Mouse (Mus musculus): ENCODE data around the gene Arfgef3. TPM values are rescaled to one million over a fixed set of nuclear protein-coding genes. Genes with fewer than 3 reads are reported as not detected.
"Not testable (repeated sequence)": the region's sequence is repeated elsewhere in the genome, so short reads cannot be mapped to it uniquely, and the experiment has no call there.

Arfgef3 gene
- polyA plus RNA-seq, 1 experiment from 2014 or later: 1.2 TPM

DNA sequence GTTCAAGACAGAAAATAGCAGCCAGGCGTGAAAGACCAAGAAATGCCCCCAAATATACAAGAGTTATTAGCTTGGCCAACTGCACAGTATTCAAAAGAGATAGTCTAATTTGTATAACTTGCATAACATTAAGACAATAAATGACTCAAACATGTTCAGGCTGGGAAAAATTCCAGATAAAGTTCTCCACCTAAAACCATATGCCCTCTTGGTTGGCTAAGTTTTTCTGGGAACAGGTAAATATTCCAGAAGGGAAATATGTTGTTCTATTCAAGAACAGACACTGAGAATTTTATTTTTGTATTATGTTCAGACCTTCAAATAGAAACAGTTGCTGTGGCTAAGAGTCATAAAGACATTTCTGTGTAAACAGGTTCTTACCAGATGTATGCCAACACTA lies 96.7 kb downstream of the Arfgef3 start:
- WGBS (ENCODE audit: missing documents): 92% methylated on average over 1 of the region's 1 CpGs
- H3K36me3 ChIP-seq (ENCODE audit: inconsistent target): no peaks in the 10 kb centered on the region
- H3K27ac ChIP-seq: no peak overlapping the region
- no peaks in the 10 kb centered on the region for H3K79me2 ChIP-seq (ENCODE audit: inconsistent target)
- no peak overlapping the region for H3K4me3 ChIP-seq (ENCODE audit: inconsistent target)

DNA sequence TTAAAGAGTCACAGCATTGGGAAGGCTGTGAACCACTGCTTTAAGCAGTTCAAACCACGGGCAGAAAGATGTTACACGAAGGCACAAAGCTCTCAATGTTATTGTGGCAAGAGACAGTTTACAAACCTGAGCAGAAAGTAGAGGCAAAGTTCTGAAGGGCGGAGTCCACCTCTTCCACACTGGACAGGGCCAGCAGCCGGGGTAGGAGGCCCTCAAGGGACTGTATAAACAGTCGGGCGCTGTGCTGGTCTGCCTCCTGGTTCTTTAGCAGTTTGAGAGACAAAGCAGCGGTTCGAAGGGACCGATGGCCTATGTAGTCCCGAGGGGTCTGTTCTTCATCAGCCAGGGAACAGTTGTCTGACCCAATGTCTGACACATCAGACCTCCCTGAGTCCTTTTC lies 97.7 kb downstream of the Arfgef3 start:
- 89% methylated on average over 10 of the region's 10 CpGs for WGBS (ENCODE audit: missing documents)
- no peaks in the 10 kb centered on the region for H3K79me2 ChIP-seq (ENCODE audit: inconsistent target)
- H3K4me3 ChIP-seq (ENCODE audit: inconsistent target): no peak overlapping the region
- no peak overlapping the region for H3K27ac ChIP-seq
- no peaks in the 10 kb centered on the region for H3K36me3 ChIP-seq (ENCODE audit: inconsistent target)

DNA sequence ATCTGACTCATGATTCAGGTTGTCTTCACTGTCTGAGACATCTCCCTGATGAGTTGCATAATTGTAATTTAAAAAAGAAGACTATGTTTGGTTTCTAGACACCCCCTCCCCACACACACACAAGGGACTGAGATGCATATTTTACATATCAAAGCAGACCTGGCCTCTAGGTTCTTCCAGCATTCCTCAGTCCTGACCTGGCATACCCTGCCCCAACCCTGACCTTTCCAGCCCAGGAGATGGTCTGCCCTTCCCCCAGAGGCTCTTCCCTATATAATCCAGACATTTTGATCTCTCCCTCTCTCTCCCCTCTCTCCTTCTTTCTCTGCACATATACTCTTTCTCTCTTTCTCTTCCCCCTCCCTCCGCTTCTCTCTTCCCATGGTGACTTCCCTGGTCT lies 99.4 kb downstream of the Arfgef3 start:
- Histone ChIP-seq H3K27ac (no peak overlapping the region), H3K4me3 (ENCODE audit: inconsistent target) (no peak overlapping the region), H3K36me3 (ENCODE audit: inconsistent target) (no peaks in the 10 kb centered on the region), H3K79me2 (ENCODE audit: inconsistent target) (no peaks in the 10 kb centered on the region)
- 100% methylated on average over 1 of the region's 1 CpGs for WGBS (ENCODE audit: missing documents)

DNA sequence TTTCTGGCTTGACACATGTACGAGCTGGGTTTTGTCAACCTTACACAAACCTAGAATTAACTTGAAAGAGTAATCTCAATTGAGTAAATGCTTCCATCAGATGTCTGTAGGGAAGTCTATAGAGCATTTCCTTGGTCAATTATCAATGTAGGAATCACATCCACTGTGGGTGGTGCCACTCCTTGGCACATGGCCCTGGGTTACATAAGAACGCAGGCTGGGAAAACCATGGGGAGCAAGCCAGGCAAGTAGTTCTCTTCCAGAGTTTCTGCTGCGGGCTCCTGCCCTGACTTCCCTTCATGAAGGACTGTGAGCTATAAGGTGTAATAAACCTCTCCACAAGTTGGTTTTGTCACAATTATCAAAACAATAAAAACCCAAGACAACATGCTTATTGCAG lies 100.2 kb downstream of the Arfgef3 start:
- Histone ChIP-seq H3K27ac (no peak overlapping the region), H3K4me3 (ENCODE audit: inconsistent target) (no peak overlapping the region), H3K36me3 (ENCODE audit: inconsistent target) (no peaks in the 10 kb centered on the region), H3K79me2 (ENCODE audit: inconsistent target) (no peaks in the 10 kb centered on the region)
- whole genome bisulfite sequencing (ENCODE audit: missing documents): 100% methylated on average over 3 of the region's 3 CpGs

DNA sequence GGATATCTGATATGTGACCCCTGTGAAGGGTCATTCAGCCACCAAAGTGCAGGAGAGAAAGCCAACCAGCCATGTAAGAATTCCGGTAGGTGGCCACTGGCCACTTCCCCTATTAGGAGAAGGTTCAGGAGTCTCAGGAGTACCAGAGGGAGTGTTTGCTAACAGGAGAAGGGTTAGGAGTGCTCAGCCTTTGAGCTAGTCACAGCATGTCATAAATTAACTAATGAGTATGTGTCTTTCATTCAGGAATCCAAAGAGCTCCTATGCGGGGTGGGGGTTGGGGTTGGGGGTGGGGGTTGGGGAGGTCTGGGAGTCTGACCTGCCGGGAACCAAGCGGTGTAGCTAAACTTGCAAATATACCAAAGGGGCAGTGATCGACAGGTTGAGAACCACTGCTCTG lies 100.9 kb downstream of the Arfgef3 start:
- Histone ChIP-seq H3K4me3 (ENCODE audit: inconsistent target) (no peak overlapping the region), H3K27ac (no peak overlapping the region), H3K79me2 (ENCODE audit: inconsistent target) (no peaks in the 10 kb centered on the region), H3K36me3 (ENCODE audit: inconsistent target) (no peaks in the 10 kb centered on the region)
- WGBS (ENCODE audit: missing documents): 91% methylated on average over 5 of the region's 5 CpGs

DNA sequence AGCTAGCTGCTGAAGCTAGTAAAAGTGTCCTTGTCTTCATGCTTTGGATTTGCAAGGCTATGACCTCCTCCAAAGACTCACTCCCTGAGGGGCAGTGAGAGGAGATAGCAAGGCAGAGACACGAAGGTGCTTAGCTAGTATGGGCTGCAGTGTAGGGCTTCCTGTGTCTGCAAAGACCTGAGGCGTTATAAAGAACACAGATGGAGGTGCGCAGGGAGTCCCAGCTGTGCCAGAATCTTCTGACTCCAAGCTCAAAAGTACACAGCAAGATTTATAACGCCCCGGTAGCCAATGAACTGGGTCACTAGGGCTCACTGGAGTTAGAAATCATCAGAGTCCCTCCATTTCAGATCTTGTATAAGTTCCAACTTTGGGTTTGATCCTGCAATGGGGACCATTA lies 103.2 kb downstream of the Arfgef3 start:
- H3K79me2 ChIP-seq (ENCODE audit: inconsistent target): no peaks in the 10 kb centered on the region
- H3K36me3 ChIP-seq (ENCODE audit: inconsistent target): no peaks in the 10 kb centered on the region
- 89% methylated on average over 5 of the region's 5 CpGs for WGBS (ENCODE audit: missing documents)
- H3K4me3 ChIP-seq (ENCODE audit: inconsistent target): no peak overlapping the region
- no peak overlapping the region for H3K27ac ChIP-seq

DNA sequence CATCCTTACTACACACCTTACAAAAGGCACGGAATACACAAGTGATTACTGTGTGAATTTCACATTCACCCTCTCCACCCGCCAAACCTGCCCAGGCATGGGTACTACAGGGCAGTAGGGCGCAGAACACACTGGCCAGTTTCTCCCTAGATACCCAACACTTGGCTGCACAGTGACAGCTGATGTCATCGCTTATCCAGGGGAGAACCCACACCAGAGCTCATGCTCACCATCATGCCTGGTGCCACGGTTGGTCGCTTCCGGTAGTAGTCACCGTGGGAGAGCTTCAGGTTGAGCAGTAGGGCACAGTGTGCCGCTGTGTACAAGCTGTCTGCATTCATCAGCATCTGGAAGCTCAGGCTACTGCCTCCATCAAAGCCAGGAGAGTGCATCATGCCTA lies 108.3 kb downstream of the Arfgef3 start:
- no peak overlapping the region for H3K27ac ChIP-seq
- H3K36me3 ChIP-seq (ENCODE audit: inconsistent target): no peaks in the 10 kb centered on the region
- WGBS (ENCODE audit: missing documents): 93% methylated on average over 9 of the region's 9 CpGs
- H3K79me2 ChIP-seq (ENCODE audit: inconsistent target): no peaks in the 10 kb centered on the region
- H3K4me3 ChIP-seq (ENCODE audit: inconsistent target): no peak overlapping the region

DNA sequence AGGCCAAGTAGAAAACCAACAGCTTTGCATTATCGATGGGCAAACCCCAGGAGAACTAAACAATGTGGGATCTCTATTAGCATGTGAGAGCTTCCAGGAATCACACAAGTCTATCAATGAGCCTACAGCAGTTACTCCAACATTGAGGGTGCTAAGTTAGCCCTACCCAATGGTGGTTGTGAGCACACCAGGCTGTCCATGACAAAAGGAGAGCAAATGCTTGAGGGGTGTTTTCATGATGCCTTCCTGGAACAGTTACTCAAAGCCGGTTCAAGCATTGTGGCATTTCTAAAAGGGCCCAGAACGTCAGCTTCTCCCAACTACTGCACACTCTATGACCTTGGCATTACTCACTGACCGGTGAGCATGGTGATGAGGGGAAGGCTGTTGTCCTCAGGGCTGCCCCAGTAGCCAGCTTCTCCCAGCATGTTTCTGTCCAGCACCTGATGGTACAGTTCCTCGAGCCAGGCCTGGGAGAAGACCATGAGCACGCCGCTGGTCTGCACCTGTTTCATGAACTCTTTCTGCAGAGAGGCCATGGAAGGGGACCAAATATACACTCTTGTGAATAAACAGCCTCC lies 109.3 kb downstream of the Arfgef3 start:
- Histone ChIP-seq H3K4me3 (ENCODE audit: inconsistent target) (no peak overlapping the region), H3K79me2 (ENCODE audit: inconsistent target) (no peaks in the 10 kb centered on the region), H3K36me3 (ENCODE audit: inconsistent target) (no peaks in the 10 kb centered on the region), H3K27ac (no peak overlapping the region)
- WGBS (ENCODE audit: missing documents): 86% methylated on average over 7 of the region's 7 CpGs

DNA sequence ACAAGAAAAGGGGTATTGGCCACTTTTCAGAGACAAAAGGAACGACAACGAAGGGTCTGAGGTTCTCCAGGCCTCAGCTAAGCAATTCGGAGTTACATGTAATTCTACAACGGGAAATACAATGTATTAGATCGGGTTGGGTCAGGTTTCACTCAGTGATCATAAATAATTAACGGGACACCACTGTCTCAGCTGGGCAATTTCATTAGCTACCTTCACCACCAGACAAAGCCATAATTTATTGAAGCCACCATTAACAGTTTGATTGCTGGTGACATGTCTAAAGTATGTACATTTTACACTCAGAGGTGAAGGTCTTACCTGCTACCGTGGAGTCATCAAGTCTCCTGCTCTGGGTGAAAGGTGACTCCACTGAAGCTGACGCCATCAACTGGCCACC lies 113.3 kb downstream of the Arfgef3 start:
- no peaks in the 10 kb centered on the region for H3K36me3 ChIP-seq (ENCODE audit: inconsistent target)
- no peak overlapping the region for H3K4me3 ChIP-seq (ENCODE audit: inconsistent target)
- H3K79me2 ChIP-seq (ENCODE audit: inconsistent target): no peaks in the 10 kb centered on the region
- no peak overlapping the region for H3K27ac ChIP-seq
- WGBS (ENCODE audit: missing documents): 94% methylated on average over 8 of the region's 8 CpGs

DNA sequence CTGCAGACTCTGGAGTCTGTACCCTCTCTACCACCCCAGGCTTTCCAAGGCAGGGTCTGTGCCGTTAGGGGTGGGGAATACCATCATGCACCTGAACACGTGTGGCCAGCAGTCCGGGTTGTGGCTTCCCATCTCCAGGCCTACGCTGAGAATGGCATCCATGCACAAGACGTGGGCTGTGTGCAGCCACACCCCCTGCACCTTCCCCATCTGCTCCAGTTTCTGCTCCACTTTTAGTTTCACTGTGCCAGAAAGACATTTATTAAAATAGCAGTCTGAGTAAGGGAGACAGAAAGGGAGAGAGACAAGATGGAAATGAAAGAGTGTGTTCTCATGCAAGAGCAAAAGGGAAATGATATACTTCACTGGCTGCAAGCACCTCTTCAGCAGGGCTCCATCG lies 116.2 kb downstream of the Arfgef3 start:
- H3K27ac ChIP-seq: no peak overlapping the region
- 84% methylated on average over 6 of the region's 6 CpGs for WGBS (ENCODE audit: missing documents)
- no peaks in the 10 kb centered on the region for H3K79me2 ChIP-seq (ENCODE audit: inconsistent target)
- H3K4me3 ChIP-seq (ENCODE audit: inconsistent target): no peak overlapping the region
- H3K36me3 ChIP-seq (ENCODE audit: inconsistent target): no peaks in the 10 kb centered on the region

DNA sequence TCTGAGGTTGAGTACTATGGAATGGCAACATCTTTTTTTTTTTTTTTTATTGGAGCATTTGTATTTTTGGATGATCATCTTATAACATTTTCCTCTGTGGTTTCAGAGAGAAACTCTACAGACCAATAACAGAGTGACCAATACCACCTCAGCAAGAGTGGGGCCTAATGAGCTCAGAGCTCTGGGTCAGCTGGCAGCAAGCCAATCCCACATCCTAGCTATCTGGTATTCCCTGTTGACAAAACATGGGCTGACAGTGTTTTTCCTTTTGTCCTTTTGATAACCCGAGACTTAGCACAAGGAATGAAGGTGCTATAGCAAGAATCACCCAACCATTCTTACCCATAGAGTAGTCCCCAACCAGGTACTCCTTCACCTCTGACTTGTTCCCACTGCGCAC lies 131.0 kb downstream of the Arfgef3 start:
- Histone ChIP-seq H3K79me2 (ENCODE audit: inconsistent target) (no peaks in the 10 kb centered on the region), H3K27ac (no peak overlapping the region), H3K36me3 (ENCODE audit: inconsistent target) (no peaks in the 10 kb centered on the region), H3K4me3 (ENCODE audit: inconsistent target) (no peak overlapping the region)
- 86% methylated on average over 2 of the region's 2 CpGs for WGBS (ENCODE audit: missing documents)

DNA sequence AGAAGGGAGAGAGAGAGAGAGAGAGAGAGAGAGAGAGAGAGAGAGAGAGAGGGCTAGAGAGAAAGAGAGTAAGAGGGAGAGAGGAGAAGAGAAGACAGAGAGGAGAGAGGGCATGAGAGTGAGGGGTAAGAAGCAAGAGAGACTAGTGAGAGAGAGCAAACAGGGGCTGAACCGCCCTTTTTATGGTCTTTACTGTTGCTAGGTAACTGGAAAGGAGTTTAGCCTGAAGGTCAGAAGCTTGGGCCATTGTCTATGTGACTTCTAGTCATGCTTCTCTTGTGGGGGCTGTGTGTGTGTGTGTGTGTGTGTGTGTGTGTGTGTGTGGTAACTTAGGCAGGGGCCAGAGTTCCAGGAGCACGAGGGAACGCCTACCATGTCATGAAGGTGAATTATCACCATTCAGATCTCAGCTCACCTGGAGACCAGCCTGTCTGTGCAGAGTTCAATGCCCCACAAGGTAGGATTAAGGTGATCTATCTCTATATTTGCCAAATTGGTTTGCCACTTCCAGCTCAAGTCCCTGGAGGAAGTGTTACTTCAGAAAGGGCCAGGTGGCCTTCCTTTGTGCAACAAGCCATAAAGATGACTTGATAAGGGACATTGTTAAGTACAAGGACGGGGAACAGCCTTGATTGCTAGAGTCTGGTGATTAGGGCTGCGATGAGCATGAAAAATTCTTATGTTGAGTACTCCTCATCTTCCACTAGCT lies 138.8 kb downstream of the Arfgef3 start:
- H3K79me2 ChIP-seq (ENCODE audit: inconsistent target); H3K36me3 ChIP-seq (ENCODE audit: inconsistent target); H3K27ac ChIP-seq; H3K4me3 ChIP-seq (ENCODE audit: inconsistent target): not testable (repeated sequence)
- 59% methylated on average over 5 of the region's 5 CpGs for WGBS (ENCODE audit: missing documents)

DNA sequence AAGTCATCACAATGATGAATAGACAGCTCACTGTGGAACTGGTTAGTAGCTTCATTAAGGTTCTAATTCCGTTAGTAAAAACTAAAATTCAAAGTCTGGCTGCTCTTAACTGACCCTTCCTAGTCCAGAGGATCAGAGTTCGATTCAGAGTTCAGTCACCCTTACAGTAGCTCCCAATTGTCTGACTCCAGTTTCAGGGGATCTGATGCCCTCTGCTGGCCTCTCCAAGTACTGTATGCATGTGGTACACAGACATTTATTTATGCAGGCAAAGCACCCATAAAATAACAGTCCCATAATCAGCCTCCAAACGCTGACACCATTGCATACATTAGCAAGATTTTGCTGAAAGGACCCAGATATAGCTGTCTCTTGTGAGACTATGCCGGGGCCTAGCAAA lies 141.7 kb downstream of the Arfgef3 start:
- no peak overlapping the region for H3K27ac ChIP-seq
- 22% methylated on average over 3 of the region's 4 CpGs for WGBS (ENCODE audit: missing documents)
- H3K36me3 ChIP-seq (ENCODE audit: inconsistent target): no peaks in the 10 kb centered on the region
- H3K79me2 ChIP-seq (ENCODE audit: inconsistent target): no peaks in the 10 kb centered on the region
- H3K4me3 ChIP-seq (ENCODE audit: inconsistent target): no peak overlapping the region

DNA sequence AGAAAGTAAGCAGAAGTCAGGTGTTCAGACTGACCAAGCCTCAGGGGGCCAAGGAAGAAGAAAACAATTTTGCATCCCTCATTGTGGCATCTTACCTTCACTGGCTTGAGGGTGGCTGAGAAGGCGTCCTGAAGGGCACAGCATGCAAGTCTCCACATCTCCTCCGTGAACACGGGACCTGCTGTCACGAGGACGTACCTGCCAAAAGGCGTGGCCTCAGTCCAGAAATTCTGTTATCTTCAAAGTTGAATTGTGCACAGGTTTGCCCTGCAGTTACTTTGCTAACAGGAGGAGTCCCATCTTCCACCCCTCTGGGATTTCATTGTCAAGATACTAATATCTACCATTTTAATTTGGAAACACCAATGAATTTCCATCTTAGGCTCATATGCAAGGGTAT lies 146.1 kb downstream of the Arfgef3 start:
- 95% methylated on average over 6 of the region's 6 CpGs for WGBS (ENCODE audit: missing documents)
- Histone ChIP-seq H3K27ac (no peak overlapping the region), H3K4me3 (ENCODE audit: inconsistent target) (no peak overlapping the region), H3K36me3 (ENCODE audit: inconsistent target) (no peaks in the 10 kb centered on the region), H3K79me2 (ENCODE audit: inconsistent target) (no peaks in the 10 kb centered on the region)

DNA sequence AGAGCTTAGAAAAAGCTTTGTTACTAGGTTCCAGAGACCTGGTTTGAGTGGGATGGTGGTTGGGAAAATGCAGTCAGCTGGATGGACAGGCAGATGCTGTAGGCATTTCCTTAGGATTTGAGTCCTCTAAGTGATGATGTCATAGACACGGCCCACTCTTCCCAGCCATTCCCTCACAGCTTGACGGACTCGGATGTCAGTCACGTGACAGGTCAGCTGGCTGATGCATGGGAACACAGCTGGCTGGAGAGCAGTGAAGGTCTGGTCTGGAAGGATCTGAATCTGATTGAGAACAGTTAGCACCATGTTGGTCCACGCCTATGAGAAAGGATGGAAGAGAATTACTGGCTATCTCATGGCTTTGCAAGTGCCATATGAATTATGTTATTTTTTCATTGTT lies 154.3 kb downstream of the Arfgef3 start:
- no peaks in the 10 kb centered on the region for H3K36me3 ChIP-seq (ENCODE audit: inconsistent target)
- no peak overlapping the region for H3K27ac ChIP-seq
- WGBS (ENCODE audit: missing documents): 88% methylated on average over 5 of the region's 5 CpGs
- H3K79me2 ChIP-seq (ENCODE audit: inconsistent target): no peaks in the 10 kb centered on the region
- no peak overlapping the region for H3K4me3 ChIP-seq (ENCODE audit: inconsistent target)

DNA sequence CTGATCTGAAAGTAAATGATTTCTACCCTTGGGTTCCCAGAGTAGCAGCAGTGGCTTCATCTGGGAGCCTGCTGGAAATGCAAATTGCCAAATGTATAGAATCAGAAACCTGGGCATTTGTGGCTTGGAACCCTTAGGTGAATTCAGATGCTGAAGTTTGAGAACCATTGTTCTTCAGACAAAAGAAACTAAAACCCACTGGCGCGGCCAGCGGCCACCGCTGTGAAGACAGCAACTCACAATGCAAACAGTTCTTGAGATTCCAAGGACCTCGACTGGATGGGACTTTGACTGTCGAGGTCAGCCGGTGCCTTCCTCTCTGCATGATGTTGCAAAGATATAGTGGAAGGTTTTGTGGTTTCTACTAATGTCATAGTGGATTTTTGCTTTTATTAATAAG lies 159.6 kb downstream of the Arfgef3 start:
- Histone ChIP-seq H3K79me2 (ENCODE audit: inconsistent target) (no peaks in the 10 kb centered on the region), H3K27ac (no peak overlapping the region), H3K4me3 (ENCODE audit: inconsistent target) (no peak overlapping the region), H3K36me3 (ENCODE audit: inconsistent target) (no peaks in the 10 kb centered on the region)
- WGBS (ENCODE audit: missing documents): 86% methylated on average over 7 of the region's 7 CpGs
